Mouse (Mus musculus): Measurements from ENCODE around the gene Gm20219. TPM values are rescaled to one million over a fixed set of nuclear protein-coding genes. Genes with fewer than 3 reads are reported as not detected.

The Gm20219 gene
- polyA plus RNA-seq, 1 experiment from 2014 or later, result 0.08 TPM

GRCm38 (mm10) chr17:56548605-56549105, 5.5 kb downstream of the Gm20219 start:
- no peak for TF ChIP-seq EP300 (IDR thresholded peaks at IDR 0.05; ENCODE audit: low read depth)
- TF ChIP-seq CTCF (IDR thresholded peaks at IDR 0.05; ENCODE audit: low read depth), result no peak
- 78% methylated on average over 4 of the region's 4 CpGs for WGBS (ENCODE audit: insufficient replicate concordance)

GRCm38 (mm10) chr17:56547846-56548604, 6.2 kb downstream of the Gm20219 start:
- DNase-seq (peak; percentile 11), ATAC-seq (no peak)
- no peaks in the 10 kb centered on the region for H3K4me1 ChIP-seq (ENCODE audit: insufficient read depth)
- H3K4me3 ChIP-seq (ENCODE audit: low read depth, low read length), result no peak overlapping the region
- no peak overlapping the region for H3K27ac ChIP-seq (ENCODE audit: low read depth)
- no peaks in the 10 kb centered on the region for H3K36me3 ChIP-seq (replicated peaks; ENCODE audit: insufficient read depth, low read length)
- no peaks in the 10 kb centered on the region for H3K9me3 ChIP-seq (ENCODE audit: low read length)
- WGBS (ENCODE audit: insufficient replicate concordance), result 74% methylated on average over 9 of the region's 9 CpGs
- H3K9ac ChIP-seq (replicated peaks), result no peak overlapping the region
- no peak overlapping the region for H3K4me2 ChIP-seq (ENCODE audit: low read depth, low read length)
- H3K27me3 ChIP-seq (ENCODE audit: insufficient read depth, low read length), result no peaks in the 10 kb centered on the region
- no peak for TF ChIP-seq EP300 (IDR thresholded peaks at IDR 0.05; ENCODE audit: low read depth)
- TF ChIP-seq CTCF (IDR thresholded peaks at IDR 0.05; ENCODE audit: low read depth), result peak; percentile 45

More at GRCm38 (mm10) chr17:56548605-56549105, 5.5 kb downstream of the Gm20219 start:
- Histone ChIP-seq H3K36me3 (replicated peaks; ENCODE audit: insufficient read depth, low read length) (no peaks in the 10 kb centered on the region), H3K9me3 (ENCODE audit: low read length) (no peaks in the 10 kb centered on the region), H3K4me1 (ENCODE audit: insufficient read depth) (no peaks in the 10 kb centered on the region), H3K4me2 (ENCODE audit: low read depth, low read length) (no peak overlapping the region), H3K9ac (replicated peaks) (no peak overlapping the region), H3K27me3 (ENCODE audit: insufficient read depth, low read length) (no peaks in the 10 kb centered on the region), H3K27ac (ENCODE audit: low read depth) (no peak overlapping the region), H3K4me3 (ENCODE audit: low read depth, low read length) (no peak overlapping the region)
- ATAC-seq (no peak), DNase-seq (peak; percentile 8)

- ATAC-seq, result no peak
- no peak overlapping the region for H3K4me3 ChIP-seq (ENCODE audit: low read depth, low read length)
- DNase-seq, result peak; percentile 11
- no peak overlapping the region for H3K27ac ChIP-seq (ENCODE audit: low read depth)
- 68% methylated on average over 17 of the region's 17 CpGs for WGBS (ENCODE audit: insufficient replicate concordance)
- H3K36me3 ChIP-seq (replicated peaks; ENCODE audit: insufficient read depth, low read length), result no peaks in the 10 kb centered on the region
- no peaks in the 10 kb centered on the region for H3K9me3 ChIP-seq (ENCODE audit: low read length)
- H3K4me2 ChIP-seq (ENCODE audit: low read depth, low read length), result no peak overlapping the region
- H3K27me3 ChIP-seq (ENCODE audit: insufficient read depth, low read length), result no peaks in the 10 kb centered on the region
- no peak overlapping the region for H3K9ac ChIP-seq (replicated peaks)
- no peak for TF ChIP-seq CTCF (IDR thresholded peaks at IDR 0.05; ENCODE audit: low read depth)
- no peak for TF ChIP-seq EP300 (IDR thresholded peaks at IDR 0.05; ENCODE audit: low read depth)
- H3K4me1 ChIP-seq (ENCODE audit: insufficient read depth), result no peaks in the 10 kb centered on the region
These were observed 6.9 kb downstream of the Gm20219 start for GRCm38 (mm10) chr17:56547116-56547845.

DNA sequence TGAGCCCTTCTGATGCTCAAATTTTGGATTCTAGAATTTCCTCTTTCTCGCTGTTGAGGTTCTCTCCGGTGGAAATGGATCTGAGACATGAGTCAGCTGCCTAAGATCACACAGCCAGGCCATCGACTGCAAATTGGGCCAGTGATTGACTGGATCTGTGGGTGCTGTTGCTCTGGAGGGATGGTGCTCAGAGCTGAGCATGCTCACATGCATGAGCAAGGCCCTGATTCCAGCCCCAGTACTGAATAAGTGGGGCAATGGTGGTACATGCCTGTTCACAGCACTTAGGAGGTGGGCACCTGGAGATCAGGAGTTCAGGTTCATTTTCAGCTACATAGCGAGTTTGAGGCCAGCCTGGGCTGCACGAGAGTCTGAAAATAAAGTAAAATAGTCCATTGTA, 7.6 kb downstream of the Gm20219 start:
- H3K36me3 ChIP-seq (replicated peaks; ENCODE audit: insufficient read depth, low read length), result no peaks in the 10 kb centered on the region
- no peaks in the 10 kb centered on the region for H3K4me1 ChIP-seq (ENCODE audit: insufficient read depth)
- H3K27ac ChIP-seq (ENCODE audit: low read depth), result no peak overlapping the region
- H3K27me3 ChIP-seq (ENCODE audit: insufficient read depth, low read length), result no peaks in the 10 kb centered on the region
- H3K9ac ChIP-seq (replicated peaks), result no peak overlapping the region
- no peak overlapping the region for H3K4me2 ChIP-seq (ENCODE audit: low read depth, low read length)
- ATAC-seq (no peak), DNase-seq (peak; percentile 6)
- no peaks in the 10 kb centered on the region for H3K9me3 ChIP-seq (ENCODE audit: low read length)
- H3K4me3 ChIP-seq (ENCODE audit: low read depth, low read length), result no peak overlapping the region
- WGBS (ENCODE audit: insufficient replicate concordance), result 72% methylated on average over 5 of the region's 5 CpGs
- TF ChIP-seq CTCF (IDR thresholded peaks at IDR 0.05; ENCODE audit: low read depth) (no peak), EP300 (IDR thresholded peaks at IDR 0.05; ENCODE audit: low read depth) (no peak)

DNA sequence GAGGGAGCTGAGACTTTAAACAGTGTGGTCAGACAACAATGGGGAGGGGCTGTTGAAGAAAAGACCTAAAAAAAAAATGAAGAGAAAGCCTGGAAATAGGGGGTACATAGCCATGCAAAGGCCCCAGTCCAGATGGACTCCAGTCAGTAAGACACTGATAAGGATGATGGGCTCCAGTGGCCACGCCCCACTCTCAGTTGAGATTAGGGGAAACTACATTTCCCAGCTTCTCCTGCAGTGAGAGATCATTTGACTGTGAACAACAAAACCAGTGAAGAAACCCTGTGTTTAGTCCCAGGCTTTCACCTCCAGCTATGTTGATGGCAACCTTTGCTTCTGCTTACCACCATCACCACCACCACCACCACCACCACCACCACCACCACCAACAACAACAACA, 8.2 kb downstream of the Gm20219 start:
- no peak for ATAC-seq
- Histone ChIP-seq H3K27ac (ENCODE audit: low read depth) (no peak overlapping the region), H3K36me3 (replicated peaks; ENCODE audit: insufficient read depth, low read length) (no peaks in the 10 kb centered on the region), H3K9me3 (ENCODE audit: low read length) (no peaks in the 10 kb centered on the region), H3K4me2 (ENCODE audit: low read depth, low read length) (no peak overlapping the region), H3K9ac (replicated peaks) (no peak overlapping the region), H3K27me3 (ENCODE audit: insufficient read depth, low read length) (no peaks in the 10 kb centered on the region), H3K4me3 (ENCODE audit: low read depth, low read length) (no peak overlapping the region), H3K4me1 (ENCODE audit: insufficient read depth) (no peaks in the 10 kb centered on the region)
- no peak for TF ChIP-seq CTCF (IDR thresholded peaks at IDR 0.05; ENCODE audit: low read depth)
- WGBS (ENCODE audit: insufficient replicate concordance), result 55% methylated on average over 1 of the region's 1 CpGs
- DNase-seq, result peak; percentile 14

- no peaks in the 10 kb centered on the region for H3K9me3 ChIP-seq (ENCODE audit: low read length)
- TF ChIP-seq EP300 (IDR thresholded peaks at IDR 0.05; ENCODE audit: low read depth) (no peak), CTCF (IDR thresholded peaks at IDR 0.05; ENCODE audit: low read depth) (no peak)
- H3K27ac ChIP-seq (ENCODE audit: low read depth), result no peak overlapping the region
- DNase-seq (peak; percentile 9), ATAC-seq (no peak)
- no peaks in the 10 kb centered on the region for H3K27me3 ChIP-seq (ENCODE audit: insufficient read depth, low read length)
- no peak overlapping the region for H3K4me2 ChIP-seq (ENCODE audit: low read depth, low read length)
- H3K36me3 ChIP-seq (replicated peaks; ENCODE audit: insufficient read depth, low read length), result no peaks in the 10 kb centered on the region
- no peaks in the 10 kb centered on the region for H3K4me1 ChIP-seq (ENCODE audit: insufficient read depth)
- 74% methylated on average over 7 of the region's 7 CpGs for WGBS (ENCODE audit: insufficient replicate concordance)
- H3K4me3 ChIP-seq (ENCODE audit: low read depth, low read length), result no peak overlapping the region
- no peak overlapping the region for H3K9ac ChIP-seq (replicated peaks)
These were observed 9.3 kb downstream of the Gm20219 start for GRCm38 (mm10) chr17:56544699-56545387.
